Mouse (Mus musculus) CD8-positive naive resting alpha-beta T cell, adult 57 days (primary cell): ENCODE data around the gene Rpl15. TPM values are rescaled to one million over a fixed set of nuclear protein-coding genes. Genes with fewer than 3 reads are reported as not detected.

Experiments used
- total RNA-seq: library from RNA; stranded (reverse); gene quantifications from one replicate; pipeline ENCODE4 v1.2.4, GENCODE M21; 2023

The Rpl15 gene
- 1,987 TPM for total RNA-seq

DNA sequence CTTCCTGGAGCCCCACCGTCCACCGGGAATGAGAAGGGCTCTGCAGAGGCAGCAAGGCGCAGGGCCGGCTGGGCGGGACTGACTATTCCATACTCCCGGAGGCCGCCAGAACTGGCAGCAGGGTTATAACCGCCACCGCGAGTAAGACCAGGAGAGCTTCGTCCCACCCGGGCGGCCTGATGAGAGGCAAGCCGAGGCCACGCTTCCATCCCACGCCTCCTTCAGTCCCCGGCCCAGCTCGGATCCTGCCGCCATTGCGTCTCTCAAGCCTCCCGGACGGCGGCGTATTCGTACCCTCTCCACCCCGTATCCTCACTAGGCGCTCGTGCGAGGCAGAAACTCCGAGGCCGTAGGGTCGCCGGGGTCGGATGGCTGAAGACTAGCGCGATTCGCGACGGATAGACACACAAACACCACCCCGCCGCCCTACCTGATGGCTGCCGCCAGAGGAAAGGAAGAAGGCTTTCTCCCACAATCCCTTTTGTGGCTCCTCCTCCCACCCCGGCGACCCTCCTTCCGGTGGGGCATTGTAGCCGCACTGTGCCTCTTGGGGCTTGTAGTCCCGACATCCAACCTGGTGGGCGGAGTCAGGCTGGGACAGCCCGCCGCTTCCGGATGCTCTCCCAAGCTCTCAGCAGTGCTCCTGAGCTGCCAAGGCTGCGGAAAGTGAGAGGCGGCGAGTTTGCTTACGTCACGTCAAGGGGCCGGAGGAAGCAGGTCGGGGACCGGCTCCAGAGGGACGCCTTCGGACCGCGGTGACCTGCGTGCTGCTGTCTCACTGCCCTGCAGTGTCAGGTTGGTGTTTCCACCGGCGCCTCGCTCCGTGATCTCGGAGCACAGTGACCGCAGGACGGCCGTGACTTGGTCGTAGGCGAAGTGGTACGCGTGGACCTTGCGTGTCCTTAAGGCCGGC lies at the start of gene Rpl15, which contains the start of gene Nkiras1:
Gene Rpl15, minus strand, starts transcription at position 863 of the 913 bp plus-strand sequence.
Gene Nkiras1, plus strand, starts transcription at position 608 of the 913 bp plus-strand sequence.

DNA sequence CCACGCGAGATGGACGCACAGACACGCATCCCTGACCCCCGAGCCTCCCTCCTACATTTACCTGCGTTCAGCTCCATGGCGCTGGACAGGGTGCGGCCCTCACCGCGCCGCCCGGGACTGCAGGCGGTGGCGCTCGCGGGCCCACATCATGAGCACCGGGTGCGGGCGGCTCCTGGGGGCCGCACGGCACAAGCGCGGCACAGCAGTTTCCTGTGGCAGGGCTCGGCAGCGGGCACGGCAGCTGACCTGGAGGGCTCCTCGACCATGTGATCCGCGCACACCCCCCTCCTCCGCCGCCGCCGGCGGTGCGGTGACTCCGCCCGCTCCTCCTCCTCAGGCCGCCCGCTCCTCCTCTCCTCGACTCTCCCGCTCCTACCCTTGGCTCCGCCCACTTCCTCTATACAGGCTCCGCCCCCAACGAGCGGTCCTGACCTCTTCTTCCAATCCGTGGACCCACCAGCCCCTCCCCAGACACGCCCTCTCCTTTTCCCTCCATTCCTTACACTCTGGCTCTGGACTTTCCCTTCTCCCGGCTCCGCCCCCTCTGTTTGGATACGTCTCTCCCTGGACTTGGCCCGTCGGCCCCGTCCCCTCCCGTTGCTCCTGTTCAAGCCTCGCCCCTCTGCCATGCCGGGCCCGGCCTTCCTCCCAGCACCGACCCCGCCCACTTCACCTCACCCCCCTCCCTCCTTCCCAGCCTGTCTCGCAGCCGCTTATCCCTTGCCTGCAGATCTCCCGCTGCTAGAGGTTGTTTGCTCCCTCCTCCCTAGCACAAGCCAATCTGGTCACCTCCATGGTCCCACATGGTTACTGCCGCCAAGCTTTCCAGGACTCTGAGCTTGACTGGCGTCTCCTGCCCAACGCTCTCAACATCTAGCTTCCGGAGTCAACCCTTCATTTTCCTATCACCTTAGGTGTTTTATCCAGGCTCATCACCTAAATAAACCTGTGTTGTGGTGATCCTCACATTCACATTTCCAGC lies 32.1 kb downstream of the Rpl15 start, which contains the start of gene Nr1d2:
Gene Nr1d2, minus strand, starts transcription at position 378 of the 982 bp plus-strand sequence.

Other genes starting within 250 kb of the Rpl15 start
- 108 TPM for gene Nr1d2, start 32.3 kb downstream of the Rpl15 start, total RNA-seq
- gene Nkiras1, start 255 bp downstream of the Rpl15 start, total RNA-seq: 16.9 TPM
- 65.4 TPM for gene Ube2e1, start 60.5 kb upstream of the Rpl15 start, total RNA-seq